Mouse (Mus musculus) neural tube, embryonic 11.5 days (tissue): Measurements from ENCODE around the gene Prdx3. TPM values are rescaled to one million over a fixed set of nuclear protein-coding genes. Genes with fewer than 3 reads are reported as not detected.
A peak's percentile ranks its signal among the peaks of the same experiment; 100 is the strongest.

Experiments used
- ATAC-seq: fragments of 200-750 bp; cut with Nextera tagmentation; 2 replicates; pipeline ENCODE4 v1.8.0; 2017; ENCODE audit warnings: moderate number of reproducible peaks, mild to moderate bottlenecking, moderate TSS enrichment, moderate library complexity; ENCODE audit not compliant: insufficient read depth, low FRiP score, low TSS enrichment
- DNase-seq: peaks from one replicate; pipeline ENCODE4 v3.0.0-alpha.2; 2015; ENCODE audit warnings: low spot score
- H3K27ac ChIP-seq: fragments of 300-500 bp; sonication (generic); 2 replicates; pipeline ENCODE4 v1.5.1; 2014; ENCODE audit warnings: low read depth, mild to moderate bottlenecking, low read length
- H3K27me3 ChIP-seq: fragments of 300-500 bp; sonication (generic); 2 replicates; pipeline ENCODE4 v1.6.1; 2014; ENCODE audit warnings: mild to moderate bottlenecking, low read length, mixed read lengths; ENCODE audit not compliant: control insufficient read depth, insufficient read depth
- H3K36me3 ChIP-seq: fragments of 300-500 bp; sonication (generic); 2 replicates; pipeline ENCODE4 v1.6.1; 2014; ENCODE audit warnings: mild to moderate bottlenecking, low read length, moderate library complexity, mixed read lengths; ENCODE audit not compliant: control insufficient read depth, insufficient read depth
- H3K4me1 ChIP-seq: fragments of 300-500 bp; sonication (generic); 2 replicates; pipeline ENCODE4 v1.6.1; 2014; ENCODE audit warnings: low read length, mixed read lengths; ENCODE audit not compliant: control insufficient read depth, insufficient read depth
- H3K4me2 ChIP-seq: fragments of 300-500 bp; sonication (generic); 2 replicates; pipeline ENCODE4 v1.6.1; 2014; ENCODE audit warnings: low read depth, mild to moderate bottlenecking, moderate library complexity
- H3K4me3 ChIP-seq: fragments of 300-500 bp; sonication (generic); 2 replicates; pipeline ENCODE4 v1.5.1; 2014; ENCODE audit warnings: low read depth, low read length
- H3K9ac ChIP-seq: fragments of 300-500 bp; sonication (generic); 2 replicates; pipeline ENCODE4 v1.6.1; 2014; ENCODE audit warnings: mild to moderate bottlenecking, low read length
- H3K9me3 ChIP-seq: fragments of 300-500 bp; sonication (generic); 2 replicates; pipeline ENCODE4 v1.6.1; 2016; ENCODE audit warnings: low read length; ENCODE audit not compliant: control insufficient read depth
- WGBS: fragments of 180-500 bp; shearing (Covaris S2); extraction: QIAGEN DNeasy Blood & Tissue Kit; methylation state at CpG from one replicate; pipeline ENCODE4 v1.1.7; 2014; 5-methylcytosine and 5-hydroxymethylcytosine counted together
- polyA plus RNA-seq: library from polyadenylated mRNA; unstranded; fragments of >200 nt; fragmentation: Nextera tagmentation; extraction: Ambion mirVana; gene quantifications from 2 replicates; pipeline ENCODE4 v1.2.1, GENCODE M21; 2014

Prdx3 gene
- polyA plus RNA-seq, 1 experiment from 2014 or later = 115 TPM

DNA sequence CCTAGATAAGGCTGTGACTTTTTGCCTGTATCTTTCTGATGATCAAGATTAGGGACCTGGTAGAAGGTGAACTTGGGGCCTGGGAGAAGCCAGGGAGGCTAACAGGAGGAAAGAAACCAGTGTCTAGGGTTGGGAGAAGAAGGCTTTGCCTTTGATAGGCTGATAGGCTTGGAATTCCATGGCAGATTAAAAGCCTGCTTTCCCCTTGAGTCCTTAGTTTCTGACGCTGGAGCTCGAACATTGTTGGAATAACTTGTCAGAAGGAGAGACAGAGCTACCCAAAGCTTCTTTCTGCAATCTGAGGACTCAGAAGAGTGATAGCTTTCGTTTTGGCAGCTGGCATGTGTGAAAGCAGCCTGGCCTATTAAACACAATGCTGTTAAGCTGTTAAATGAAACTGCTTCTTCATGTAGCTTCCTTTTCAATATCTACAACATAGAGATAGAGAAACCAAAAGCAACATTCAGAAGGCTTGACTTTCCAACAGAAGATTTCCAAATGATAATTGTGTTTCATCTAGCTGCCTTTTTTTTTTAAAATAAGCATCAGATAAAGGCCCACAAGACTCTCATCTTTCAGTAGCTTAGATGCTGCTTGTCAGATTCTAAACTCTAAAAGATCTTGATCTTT, 21.0 kb upstream of the Prdx3 start:
- Histone ChIP-seq H3K4me1 (0 out of 2 replicates have a peak, but pooled peaks cover 3% of the 10 kb centered on the region), H3K9ac (no peak overlapping the region), H3K36me3 (no peaks in the 10 kb centered on the region), H3K4me3 (no peak overlapping the region), H3K27me3 (no peaks in the 10 kb centered on the region), H3K9me3 (no peaks in the 10 kb centered on the region), H3K27ac (no peak overlapping the region), H3K4me2 (no peak overlapping the region)
- WGBS = 49% methylated on average over 3 of the region's 3 CpGs
- DNase-seq (no peak), ATAC-seq (no peak)

- Histone ChIP-seq H3K27me3 (no peaks in the 10 kb centered on the region), H3K4me1 (peaks cover 6% of the 10 kb centered on the region; the same call in 1 of the 2 replicates), H3K36me3 (no peaks in the 10 kb centered on the region), H3K4me2 (no peak overlapping the region), H3K4me3 (no peak overlapping the region), H3K27ac (no peak overlapping the region), H3K9ac (no peak overlapping the region), H3K9me3 (no peaks in the 10 kb centered on the region)
- WGBS = 29% methylated on average over 1 of the region's 1 CpGs
- ATAC-seq = no peak
- DNase-seq = peak; percentile 48
Observed at GRCm38 (mm10) chr19:60891934-60892547, 17.7 kb upstream of the Prdx3 start.

- H3K9ac ChIP-seq = peak overlapping the region; percentile 29; the same call in 1 of the 2 replicates
- WGBS = 15% methylated on average over 4 of the region's 5 CpGs
- no peak for ATAC-seq
Observed at GRCm38 (mm10) chr19:60891123-60891470, 16.7 kb upstream of the Prdx3 start.

DNA sequence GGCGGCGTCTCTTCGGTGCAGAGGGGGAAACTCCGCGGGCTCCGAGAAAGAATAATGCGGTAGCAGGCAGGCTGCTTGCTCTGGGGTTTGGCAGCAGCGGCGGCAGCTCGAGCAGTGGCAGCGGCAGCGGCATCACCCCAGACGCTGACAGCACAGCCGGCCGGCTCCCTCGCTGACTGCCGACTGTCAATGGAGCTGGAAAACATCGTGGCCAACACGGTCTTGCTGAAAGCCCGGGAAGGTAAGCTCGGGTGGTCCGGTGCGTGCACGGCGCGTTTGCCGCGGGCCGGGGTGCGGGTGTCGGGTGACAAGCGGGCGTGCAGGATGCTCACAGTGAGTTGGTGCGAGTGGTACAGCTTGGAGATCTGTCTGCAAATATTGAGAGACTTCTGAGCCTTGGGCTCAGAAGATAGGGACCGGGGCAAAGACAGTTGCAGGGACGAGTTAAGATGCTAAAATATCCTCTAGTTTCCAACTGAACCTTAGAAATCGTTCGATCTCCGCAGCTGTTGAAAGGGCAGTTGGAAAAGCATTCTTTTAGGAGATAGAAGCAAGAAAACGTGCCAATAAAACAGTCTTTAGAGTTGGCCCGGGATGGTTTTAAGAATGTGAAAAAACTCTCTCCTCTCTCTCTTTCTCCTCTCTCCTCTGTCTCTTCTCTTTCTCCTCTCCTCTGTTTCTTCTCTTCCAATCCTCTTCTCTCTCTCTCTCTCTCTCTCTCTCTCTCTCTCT, 16.2 kb upstream of the Prdx3 start:
- no peaks in the 10 kb centered on the region for H3K27me3 ChIP-seq
- DNase-seq = peak; percentile 70
- peak overlapping the region; percentile 61 for H3K4me3 ChIP-seq
- H3K9me3 ChIP-seq = no peaks in the 10 kb centered on the region
- peak overlapping the region; percentile 73 for H3K4me2 ChIP-seq
- peak overlapping the region; percentile 87 for H3K27ac ChIP-seq
- no peaks in the 10 kb centered on the region for H3K36me3 ChIP-seq
- peak; percentile 52; the same call in 1 of the 2 replicates for ATAC-seq
- H3K4me1 ChIP-seq = peaks cover 6% of the 10 kb centered on the region; the same call in 1 of the 2 replicates
- under 1% methylated on average over 41 of the region's 41 CpGs for WGBS
- peak overlapping the region; percentile 89 for H3K9ac ChIP-seq

More at GRCm38 (mm10) chr19:60891123-60891470, 16.7 kb upstream of the Prdx3 start:
- Histone ChIP-seq H3K9me3 (no peaks in the 10 kb centered on the region), H3K4me2 (peak overlapping the region; percentile 73), H3K4me3 (peak overlapping the region; percentile 61), H3K36me3 (no peaks in the 10 kb centered on the region), H3K27me3 (no peaks in the 10 kb centered on the region), H3K27ac (no peak overlapping the region), H3K4me1 (peaks cover 6% of the 10 kb centered on the region; the same call in 1 of the 2 replicates)
- DNase-seq = no peak

DNA sequence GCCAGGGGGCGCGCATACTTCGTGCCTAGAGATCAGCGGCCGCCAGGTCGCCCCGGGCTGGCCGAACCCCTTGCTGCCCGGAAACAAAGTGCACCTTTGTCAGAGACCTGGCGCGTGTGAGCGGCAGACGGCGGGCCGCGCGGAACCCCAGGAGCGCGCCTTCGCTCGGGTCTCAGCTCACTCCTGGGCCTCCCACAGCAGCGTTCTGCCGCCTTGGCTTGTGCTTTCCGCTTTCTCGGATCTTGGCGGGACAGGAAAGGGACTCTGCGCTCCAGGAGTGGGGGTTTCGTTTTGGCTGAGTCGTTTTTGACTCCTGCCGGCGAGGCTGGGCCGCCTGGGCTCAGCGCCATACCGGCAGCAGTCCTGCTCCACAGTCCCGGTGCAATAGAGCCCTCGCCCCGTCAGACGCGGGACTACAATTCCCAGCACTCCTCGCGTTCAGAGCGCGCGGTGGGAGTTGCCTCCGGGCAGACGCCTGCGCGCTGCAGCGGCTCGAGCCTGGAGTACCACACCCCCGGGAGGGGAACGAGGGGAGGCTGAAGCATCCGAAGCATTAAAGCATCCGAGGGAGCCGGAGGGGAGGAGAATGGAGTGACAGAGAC, 15.5 kb upstream of the Prdx3 start, which contains the start of gene Grk5:
Grk5 (plus strand) TSS at position 36 of the 602 bp plus-strand sequence.
- peak within 1 kb of the TSS; percentile 87 for H3K27ac ChIP-seq
- WGBS = 0% methylated on average over 54 of the region's 55 CpGs
- H3K36me3 ChIP-seq = no peaks in the 10 kb centered on the region
- peak within 1 kb of the TSS; percentile 89 for H3K9ac ChIP-seq
- H3K4me3 ChIP-seq = peak within 1 kb of the TSS; percentile 61
- H3K9me3 ChIP-seq = no peaks in the 10 kb centered on the region
- no peaks in the 10 kb centered on the region for H3K27me3 ChIP-seq
- peak within 1 kb of the TSS; percentile 73 for H3K4me2 ChIP-seq
- DNase-seq (peak; percentile 96), ATAC-seq (peak; percentile 97)
- H3K4me1 ChIP-seq = peaks cover 6% of the 10 kb centered on the region; the same call in 1 of the 2 replicates

GRCm38 (mm10) chr19:60889101-60889713, 14.9 kb upstream of the Prdx3 start:
- H3K4me2 ChIP-seq = peak overlapping the region; percentile 73
- H3K4me3 ChIP-seq = peak overlapping the region; percentile 61
- H3K4me1 ChIP-seq = peaks cover 6% of the 10 kb centered on the region; the same call in 1 of the 2 replicates
- H3K36me3 ChIP-seq = no peaks in the 10 kb centered on the region
- H3K9me3 ChIP-seq = no peaks in the 10 kb centered on the region
- peak overlapping the region; percentile 89 for H3K9ac ChIP-seq
- DNase-seq = peak; percentile 64
- no peaks in the 10 kb centered on the region for H3K27me3 ChIP-seq
- no peak for ATAC-seq
- 3% methylated on average over 17 of the region's 17 CpGs for WGBS
- H3K27ac ChIP-seq = peak overlapping the region; percentile 87

GRCm38 (mm10) chr19:60887637-60888036, 13.3 kb upstream of the Prdx3 start:
- no peaks in the 10 kb centered on the region for H3K9me3 ChIP-seq
- no peak overlapping the region for H3K9ac ChIP-seq
- no peak overlapping the region for H3K4me3 ChIP-seq
- no peaks in the 10 kb centered on the region for H3K27me3 ChIP-seq
- 90% methylated on average over 2 of the region's 2 CpGs for WGBS
- DNase-seq (no peak), ATAC-seq (no peak)
- H3K27ac ChIP-seq = no peak overlapping the region
- no peaks in the 10 kb centered on the region for H3K36me3 ChIP-seq
- no peak overlapping the region for H3K4me2 ChIP-seq
- peaks cover 6% of the 10 kb centered on the region; the same call in 1 of the 2 replicates for H3K4me1 ChIP-seq

DNA sequence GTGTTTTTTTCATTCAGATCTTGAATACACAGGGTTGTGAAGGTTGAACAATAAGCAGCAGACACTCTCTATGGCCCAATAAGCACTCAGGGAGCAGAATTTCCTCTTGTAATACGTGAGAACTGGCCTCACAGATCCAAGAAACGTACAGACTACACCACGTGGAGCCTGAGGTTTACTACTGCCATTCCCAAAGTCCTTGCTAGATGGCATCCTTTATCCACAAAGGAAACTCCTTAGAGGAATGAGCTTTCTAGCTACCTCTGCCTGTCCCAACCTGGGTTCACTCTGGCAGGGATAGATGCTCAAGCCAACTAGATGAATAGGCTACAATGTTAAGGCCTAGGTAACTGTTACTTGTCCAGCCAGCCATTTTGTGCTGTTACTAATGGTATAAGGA, 8.8 kb upstream of the Prdx3 start:
- Histone ChIP-seq H3K27ac (no peak overlapping the region), H3K36me3 (no peaks in the 10 kb centered on the region), H3K4me3 (no peak overlapping the region), H3K9me3 (no peaks in the 10 kb centered on the region), H3K4me2 (no peak overlapping the region), H3K4me1 (no peaks in the 10 kb centered on the region), H3K27me3 (no peaks in the 10 kb centered on the region), H3K9ac (no peak overlapping the region)
- no peak for ATAC-seq
- DNase-seq = no peak
- WGBS = 13% methylated on average over 3 of the region's 3 CpGs
